Mouse (Mus musculus) kidney, adult 2 months (tissue): ENCODE results near the gene Tex22.

Experiments used
- CTCF ChIP-seq: fragments of 200-500 bp; conservative IDR thresholded peaks from 2 replicates; pipeline ENCODE4 v1.5.1; 2011; ENCODE audit warnings: low read depth, mild to moderate bottlenecking, control low read depth, low read length, moderate library complexity, mixed read lengths; ENCODE audit not compliant: insufficient read depth, insufficient read length
- POLR2A ChIP-seq: fragments of 200-500 bp; IDR thresholded peaks from one replicate; pipeline ENCODE4 v1.6.1; 2011; ENCODE audit warnings: low read depth, low read length, control low read depth

- TF ChIP-seq CTCF (no peak), POLR2A (no peak)
Observed at GRCm38 (mm10) chr12:113106386-113106785, 32.1 kb downstream of the Tex22 start.
